Mouse (Mus musculus): ENCODE measurements around the gene U2af2.
A peak's percentile ranks its signal among the peaks of the same experiment; 100 is the strongest.
"Not testable (repeated sequence)": the region's sequence is repeated elsewhere in the genome, so short reads cannot be mapped to it uniquely, and the experiment has no call there.

Gene U2af2

DNA sequence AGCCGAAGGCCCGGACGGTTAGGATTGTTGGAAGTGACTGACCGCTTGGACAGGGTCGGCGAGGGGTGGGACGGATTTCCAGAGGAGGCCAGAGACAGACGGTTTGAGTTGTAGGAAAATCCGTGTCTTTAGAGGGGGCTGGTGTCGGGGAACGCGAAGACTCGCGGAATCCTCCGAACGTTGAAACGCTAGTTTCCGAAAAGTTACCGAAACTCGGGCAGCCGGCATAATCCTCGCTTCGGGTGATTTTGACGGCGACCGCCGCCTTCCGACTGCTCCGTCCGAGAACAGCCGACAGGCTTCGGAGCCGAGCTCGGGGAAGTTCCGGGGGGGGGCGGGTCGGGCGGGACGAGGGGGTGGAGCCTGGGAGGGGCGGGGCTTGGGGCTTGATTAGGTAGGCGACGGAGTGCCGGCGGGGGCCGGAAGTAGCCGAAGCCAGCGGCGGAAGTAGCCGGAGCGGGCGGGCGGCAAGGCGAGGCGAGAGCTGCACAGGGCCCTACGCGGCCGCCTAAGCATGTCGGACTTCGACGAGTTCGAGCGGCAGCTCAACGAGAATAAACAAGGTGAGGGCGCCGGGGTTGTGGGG lies at the start of gene U2af2:
TSS of gene U2af2 (plus strand) at position 370 of the 586 bp plus-strand sequence.
- DNase-seq (ENCODE audit: low spot score in 2 of 2): peak; percentile 82 to 87

DNA sequence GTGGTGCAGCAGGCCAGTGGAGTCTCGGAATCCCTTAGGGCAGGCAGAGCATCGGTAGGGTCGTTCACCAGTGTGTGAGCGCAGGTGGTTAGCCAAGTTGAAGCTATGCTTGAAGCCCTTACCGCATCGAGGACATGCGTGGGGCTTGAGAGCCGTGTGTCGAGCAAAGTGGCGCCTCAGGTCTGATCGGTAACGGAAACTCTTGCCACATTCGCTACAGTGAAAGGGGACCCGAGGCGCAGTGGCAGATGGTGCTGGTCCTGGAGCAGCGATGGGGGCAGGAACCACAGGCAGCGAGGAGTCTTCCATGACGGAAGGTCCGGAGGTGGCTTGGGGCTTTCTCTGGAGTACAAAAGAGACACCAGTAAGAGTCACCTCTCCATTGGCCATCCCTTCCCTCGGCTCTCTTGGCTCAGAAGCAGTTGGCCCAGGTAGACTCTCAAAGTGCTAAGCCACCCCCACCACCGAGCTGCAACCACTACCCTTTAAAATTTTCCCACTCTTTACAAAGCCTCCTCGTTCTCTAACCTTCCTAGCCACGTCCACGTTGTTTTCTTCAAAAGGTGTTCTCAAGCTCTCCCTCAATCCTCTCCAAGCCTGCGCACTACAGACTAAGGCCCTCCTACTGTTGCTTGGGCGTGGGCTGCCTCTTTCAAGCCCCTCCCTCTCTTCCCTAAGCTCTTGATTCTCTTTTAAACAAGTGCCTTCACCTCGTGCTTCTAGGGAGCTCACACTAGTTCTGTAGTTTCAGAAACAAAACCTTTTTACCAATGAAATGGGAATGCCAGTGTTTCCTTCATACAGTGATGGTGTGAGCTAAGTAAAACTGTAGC lies 49.0 kb upstream of the U2af2 start:
- DNase-seq (ENCODE audit: low spot score in 2 of 2): no peak

DNA sequence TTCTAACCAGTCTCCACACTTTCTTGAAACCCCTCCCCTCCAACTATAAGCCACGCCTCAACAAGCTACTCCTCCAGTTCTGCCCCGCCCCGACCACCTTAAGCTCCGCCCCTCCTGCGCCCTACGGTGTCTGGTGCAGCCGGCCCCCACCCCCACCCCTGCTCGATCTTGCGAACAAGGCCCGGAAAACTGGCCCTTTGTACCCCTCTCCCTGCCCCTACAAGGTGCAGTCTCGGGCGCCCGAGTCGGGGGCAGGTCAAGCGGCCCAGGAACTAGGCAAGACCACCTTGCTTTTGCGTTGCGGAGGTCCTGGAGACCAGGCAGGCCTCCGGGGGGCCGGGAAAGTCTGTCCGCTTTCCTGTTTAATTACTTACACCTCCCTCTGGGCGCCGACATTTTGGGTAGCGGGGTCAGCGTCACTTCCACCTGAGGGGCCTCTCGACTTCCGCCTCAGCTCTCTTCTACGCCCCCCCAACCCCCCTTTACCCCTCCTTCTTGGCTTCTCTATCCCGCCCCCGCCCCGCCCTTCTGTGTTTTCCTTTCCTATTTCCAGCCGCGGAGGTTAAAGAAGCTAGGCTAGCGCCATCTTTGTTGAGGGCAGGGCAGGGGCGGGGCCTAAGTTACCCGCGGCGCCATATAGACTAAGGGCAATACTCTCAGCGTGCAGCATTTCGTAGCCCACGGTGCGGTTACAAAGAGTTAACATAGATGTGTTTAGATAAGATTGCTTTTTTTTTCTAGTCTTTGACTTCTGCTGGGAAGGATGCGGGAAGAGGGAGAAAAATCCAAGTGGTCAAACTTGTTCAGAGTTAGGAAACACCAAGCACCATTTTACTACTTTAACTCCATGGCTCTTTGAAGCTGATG lies 47.5 kb upstream of the U2af2 start, which contains the start of the genes Zfp524 and Fiz1:
TSS of gene Zfp524 (plus strand) at position 165 of the 867 bp plus-strand sequence.
TSS of gene Fiz1 (minus strand) at position 447 of the 867 bp plus-strand sequence.
- DNase-seq (ENCODE audit: low spot score in 2 of 2): peak; percentile 91 to 98

DNA sequence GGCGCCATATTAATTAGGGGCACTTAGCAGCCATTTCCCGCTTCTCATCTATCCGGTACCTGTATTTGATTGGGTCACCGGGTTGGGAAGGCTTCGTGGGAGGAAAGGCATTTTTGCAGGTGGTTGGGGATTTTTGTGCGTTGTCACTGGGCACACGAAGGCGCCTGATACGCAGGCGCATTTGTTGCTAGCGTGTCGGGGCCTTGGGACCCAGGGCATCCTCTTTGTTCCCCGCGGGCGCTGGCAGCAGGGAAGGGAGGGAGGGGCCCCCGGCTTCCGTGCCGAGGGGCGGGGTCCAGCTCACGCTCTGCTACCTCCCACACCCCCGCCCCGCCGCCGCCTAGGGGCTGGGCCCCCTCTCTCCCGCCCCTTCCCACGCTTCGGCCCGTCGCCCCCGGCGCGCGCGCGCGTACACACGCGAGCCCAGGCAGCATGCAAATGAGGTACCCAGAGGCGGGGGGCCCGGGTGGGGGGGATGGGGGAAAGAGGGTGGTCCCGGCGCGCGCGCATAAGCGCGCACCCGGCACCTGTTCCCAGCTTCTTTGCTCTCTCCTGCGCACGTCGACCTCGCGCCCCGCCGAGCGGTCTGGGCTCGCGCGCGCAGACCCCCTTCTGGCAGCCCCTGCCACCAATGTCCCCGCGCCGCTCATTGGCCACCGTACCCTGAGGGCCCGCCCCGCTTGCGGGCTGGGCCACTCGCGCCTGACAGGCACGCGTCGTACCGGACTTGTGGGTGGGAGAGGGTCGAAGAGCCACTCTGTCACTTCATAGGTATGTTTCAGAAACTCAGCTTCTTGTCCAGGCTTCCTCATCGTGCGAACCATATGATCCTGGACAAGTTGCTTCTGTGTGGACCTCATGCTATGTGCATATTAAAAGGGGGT lies 46.6 kb upstream of the U2af2 start, which contains the start of gene Gm44973:
TSS of gene Gm44973 (plus strand) at position 379 of the 884 bp plus-strand sequence.
- DNase-seq (ENCODE audit: low spot score in 2 of 2): peak; percentile 92

DNA sequence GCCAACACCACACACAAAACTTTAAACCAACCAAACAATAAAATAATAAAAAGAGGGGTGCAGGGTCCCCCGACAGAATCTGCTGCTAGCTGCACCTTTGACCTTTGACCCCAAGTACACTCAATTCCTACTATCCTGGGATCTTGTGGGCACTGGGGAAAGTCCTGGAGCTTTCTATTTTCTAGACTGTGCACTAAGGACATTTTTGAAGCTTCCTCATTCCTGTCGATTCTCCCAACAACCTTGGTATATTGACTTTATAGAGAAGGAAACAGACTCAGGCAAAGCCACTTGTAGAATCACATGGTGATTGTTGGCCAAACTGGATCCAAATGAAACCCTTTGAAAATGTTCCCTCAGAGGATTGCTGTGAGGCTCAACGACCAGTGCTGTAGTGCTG lies 45.9 kb upstream of the U2af2 start:
- no peak for DNase-seq (ENCODE audit: low spot score in 2 of 2)

DNA sequence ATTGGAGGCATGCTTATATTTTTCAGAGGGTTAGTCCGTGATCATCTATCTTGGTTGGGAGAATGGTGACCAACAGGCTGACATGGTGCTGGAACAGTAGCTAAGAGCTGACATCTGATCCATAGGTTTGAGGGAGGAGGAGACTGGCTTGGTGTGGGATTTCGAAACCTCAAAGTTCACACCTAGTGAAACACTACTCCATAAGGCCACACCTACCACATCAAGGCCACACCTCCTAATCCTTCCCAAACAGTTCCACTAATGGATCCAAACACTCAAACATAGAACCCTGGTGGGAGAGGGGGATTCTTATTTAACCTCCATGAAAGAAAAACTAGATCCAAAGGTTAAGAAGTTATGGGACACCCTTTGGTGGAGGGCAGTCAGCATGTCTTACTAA lies 45.0 kb upstream of the U2af2 start:
- no peak for DNase-seq (ENCODE audit: low spot score in 2 of 2)

DNA sequence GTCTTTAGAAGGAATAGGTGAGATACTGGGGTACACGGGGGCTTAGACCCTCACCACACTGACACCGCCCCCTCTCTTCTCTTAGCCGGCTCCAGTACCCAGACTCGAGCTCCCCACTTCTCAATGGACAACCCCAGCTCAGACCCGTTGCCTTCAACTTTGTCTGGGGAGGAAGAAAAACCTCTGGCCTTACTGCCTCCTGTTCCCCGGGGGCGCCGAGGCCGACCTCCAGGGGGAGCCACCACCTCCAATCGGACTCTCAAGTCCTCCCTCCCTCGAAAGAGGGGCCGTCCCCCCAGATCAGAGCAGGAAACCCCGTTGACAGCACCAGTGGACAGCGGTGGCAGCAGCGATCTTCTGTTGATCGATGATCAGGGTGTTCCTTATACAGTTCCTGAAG lies 44.6 kb upstream of the U2af2 start:
- no peak for DNase-seq (ENCODE audit: low spot score in 2 of 2)

DNA sequence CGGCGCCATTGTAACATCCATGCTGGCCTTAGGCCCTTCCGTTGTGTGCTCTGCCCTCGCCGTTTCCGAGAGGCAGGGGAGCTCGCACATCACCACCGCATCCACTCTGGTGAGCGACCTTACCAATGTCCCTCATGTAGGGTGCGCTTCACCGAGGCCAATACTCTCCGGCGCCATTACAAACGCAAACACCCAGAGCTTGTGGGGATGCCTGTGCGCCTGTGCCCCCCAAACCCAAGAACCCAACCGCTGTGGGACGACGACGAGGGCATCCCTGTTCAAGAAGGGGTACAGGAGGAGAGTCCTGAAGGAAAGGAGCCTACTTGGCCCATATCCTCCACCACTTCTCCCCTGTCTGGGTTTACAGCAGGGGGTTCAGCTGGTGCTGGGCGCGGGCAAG lies 44.0 kb upstream of the U2af2 start:
- DNase-seq (ENCODE audit: low spot score in 2 of 2): no peak

DNA sequence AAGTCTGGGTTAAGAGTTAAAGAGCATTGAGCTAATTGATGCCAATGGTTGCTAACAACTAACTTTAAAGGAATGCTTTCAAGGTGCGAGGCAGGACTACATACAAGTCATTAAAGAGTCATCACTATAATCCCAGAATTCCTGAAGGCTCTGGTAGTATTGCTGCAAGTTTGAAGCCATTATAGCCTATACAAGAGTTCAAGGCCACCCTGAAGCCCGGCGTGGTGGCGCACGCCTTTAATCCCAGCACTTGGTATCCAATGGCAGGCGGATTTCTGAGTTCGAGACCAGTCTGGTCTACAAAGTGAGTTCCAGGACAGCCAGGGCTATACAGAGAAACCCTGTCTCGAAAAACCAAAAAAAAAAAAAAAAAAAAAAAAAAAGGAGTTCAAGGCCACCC lies 42.4 kb upstream of the U2af2 start:
- DNase-seq (ENCODE audit: low spot score in 2 of 2): not testable (repeated sequence)

DNA sequence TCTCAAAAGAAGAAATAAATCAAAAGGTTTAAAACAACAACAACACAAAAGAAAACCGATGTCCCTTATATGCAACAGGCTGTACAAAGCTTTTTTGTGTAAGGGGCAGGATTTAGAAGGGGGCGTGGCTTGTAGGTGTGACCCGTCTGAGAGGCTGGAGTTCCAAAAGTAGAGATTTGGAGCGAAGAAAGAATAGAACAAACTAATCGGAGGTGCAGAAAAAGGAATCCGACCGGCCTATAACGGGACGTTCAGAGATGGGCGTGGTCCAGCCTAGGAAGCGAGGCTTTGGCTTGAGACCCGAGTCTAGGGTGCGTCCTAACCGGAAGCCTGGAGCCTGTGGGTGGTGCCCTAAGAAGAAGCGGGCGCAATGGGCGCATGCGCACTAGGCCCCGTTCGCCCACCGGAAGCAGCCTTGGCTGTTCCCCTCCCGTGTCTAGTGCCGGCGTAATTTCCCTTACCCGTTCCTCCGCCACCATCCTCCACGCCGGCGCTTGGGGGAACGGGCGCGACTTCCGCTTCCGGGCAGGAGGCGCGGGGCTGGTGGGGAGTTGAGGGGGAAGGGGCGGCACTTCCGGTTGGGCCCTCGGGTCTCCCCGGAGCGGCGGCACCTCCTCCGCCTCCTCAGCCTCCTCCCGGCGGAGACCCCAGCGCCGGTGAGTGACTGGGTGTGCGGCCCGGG lies 41.8 kb upstream of the U2af2 start, which contains the start of the genes Zfp865 and Ccdc106:
TSS of gene Zfp865 (plus strand) at position 377 of the 682 bp plus-strand sequence.
TSS of gene Ccdc106 (plus strand) at position 554 of the 682 bp plus-strand sequence.
- DNase-seq (ENCODE audit: low spot score in 2 of 2): peak; percentile 98 to 99

DNA sequence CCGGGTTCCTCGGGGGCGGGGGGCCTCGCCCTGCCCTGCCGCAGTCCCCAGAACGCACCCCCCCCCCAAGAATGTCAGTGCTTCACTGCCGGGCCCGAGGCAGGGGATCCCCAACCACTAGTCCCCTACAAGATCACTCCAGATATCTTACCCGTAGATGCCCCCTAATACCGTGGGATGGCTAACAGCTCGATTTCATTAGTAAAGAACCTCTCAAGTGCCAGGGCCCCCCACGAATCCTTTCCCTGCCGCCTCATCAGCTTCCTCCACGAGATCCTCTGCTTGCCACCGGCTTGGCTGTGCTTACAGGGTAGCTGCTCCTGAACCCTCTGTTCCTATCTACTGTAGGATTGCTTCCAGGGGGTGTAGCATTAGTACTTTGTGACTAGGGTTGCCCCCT lies 41.3 kb upstream of the U2af2 start:
- DNase-seq (ENCODE audit: low spot score in 2 of 2): no peak

DNA sequence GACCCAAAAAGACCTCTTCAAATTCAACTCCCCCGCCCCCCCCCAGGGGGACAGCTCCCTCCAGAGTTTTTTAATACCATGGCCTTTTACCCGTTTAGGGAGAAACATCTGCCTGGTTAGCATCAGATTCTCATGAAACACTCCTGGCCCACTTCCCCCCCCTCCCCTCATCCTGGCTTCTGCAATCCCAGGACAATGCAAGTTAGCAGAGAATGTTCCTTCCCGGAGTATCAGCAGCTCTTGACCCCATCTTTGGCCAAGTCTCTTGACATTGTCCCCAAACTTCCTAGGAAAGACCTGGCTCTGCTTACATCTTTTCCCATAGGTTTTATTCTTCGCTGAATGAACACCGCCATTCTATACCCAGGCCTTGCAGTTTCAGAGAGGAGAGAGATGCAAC lies 40.7 kb upstream of the U2af2 start:
- no peak for DNase-seq (ENCODE audit: low spot score in 2 of 2)

DNA sequence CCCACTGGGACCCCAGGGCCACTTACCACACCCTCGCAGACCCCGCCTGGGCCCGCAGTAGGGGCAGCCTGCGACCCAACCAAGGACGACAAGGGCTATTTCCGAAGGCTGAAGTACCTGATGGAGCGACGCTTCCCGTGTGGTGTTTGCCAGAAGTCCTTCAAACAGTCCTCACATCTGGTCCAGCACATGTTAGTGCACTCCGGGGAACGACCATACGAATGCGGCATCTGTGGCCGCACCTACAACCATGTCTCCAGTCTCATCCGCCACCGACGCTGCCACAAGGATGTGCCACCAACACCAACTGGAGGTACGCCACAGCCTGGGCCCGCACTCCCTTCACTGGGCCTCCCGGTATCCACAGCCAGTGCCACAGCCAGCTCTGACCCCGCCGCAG lies 32.4 kb upstream of the U2af2 start:
- no peak for DNase-seq (ENCODE audit: low spot score in 2 of 2)

DNA sequence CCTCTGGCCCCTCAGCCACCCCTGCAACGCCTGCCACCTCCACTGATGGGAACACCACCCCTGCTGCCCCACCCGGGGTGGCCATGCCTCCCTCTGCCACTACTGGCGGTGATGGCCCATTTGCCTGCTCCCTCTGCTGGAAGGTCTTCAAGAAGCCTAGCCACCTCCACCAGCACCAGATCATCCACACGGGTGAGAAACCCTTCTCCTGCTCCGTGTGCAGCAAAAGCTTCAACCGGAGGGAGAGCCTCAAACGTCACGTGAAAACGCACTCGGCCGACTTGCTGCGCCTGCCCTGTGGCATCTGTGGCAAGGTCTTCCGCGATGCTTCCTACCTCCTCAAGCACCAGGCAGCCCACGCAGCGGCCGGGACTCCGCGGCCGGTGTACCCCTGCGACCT lies 32.0 kb upstream of the U2af2 start:
- no peak for DNase-seq (ENCODE audit: low spot score in 2 of 2)

DNA sequence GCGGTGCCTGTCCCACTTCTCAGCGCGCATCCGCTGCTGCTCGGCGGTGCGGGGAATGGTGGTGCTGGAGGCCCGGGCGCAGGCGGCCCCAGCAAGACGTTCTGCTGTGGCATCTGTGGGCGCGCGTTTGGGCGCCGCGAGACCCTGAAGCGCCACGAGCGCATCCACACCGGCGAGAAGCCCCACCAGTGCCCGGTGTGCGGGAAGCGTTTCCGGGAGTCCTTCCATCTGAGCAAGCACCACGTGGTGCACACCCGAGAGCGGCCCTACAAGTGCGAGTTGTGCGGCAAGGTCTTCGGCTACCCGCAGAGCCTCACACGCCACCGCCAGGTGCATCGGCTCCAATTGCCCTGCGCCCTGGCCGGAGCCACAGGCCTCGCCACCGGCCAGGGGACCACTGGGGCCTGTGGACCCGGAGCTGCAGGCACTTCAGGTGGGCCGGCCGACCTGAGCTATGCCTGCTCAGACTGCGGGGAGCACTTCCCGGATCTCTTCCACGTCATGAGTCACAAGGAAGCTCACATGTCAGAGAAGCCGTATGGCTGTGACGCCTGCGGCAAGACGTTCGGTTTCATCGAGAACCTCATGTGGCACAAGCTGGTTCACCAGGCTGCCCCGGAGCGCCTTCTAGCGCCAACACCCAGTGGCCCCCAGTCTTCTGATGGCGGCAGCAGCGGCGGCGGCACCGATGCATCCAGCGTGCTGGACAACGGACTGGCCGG lies 31.2 kb upstream of the U2af2 start:
- DNase-seq (ENCODE audit: low spot score in 2 of 2): no peak

DNA sequence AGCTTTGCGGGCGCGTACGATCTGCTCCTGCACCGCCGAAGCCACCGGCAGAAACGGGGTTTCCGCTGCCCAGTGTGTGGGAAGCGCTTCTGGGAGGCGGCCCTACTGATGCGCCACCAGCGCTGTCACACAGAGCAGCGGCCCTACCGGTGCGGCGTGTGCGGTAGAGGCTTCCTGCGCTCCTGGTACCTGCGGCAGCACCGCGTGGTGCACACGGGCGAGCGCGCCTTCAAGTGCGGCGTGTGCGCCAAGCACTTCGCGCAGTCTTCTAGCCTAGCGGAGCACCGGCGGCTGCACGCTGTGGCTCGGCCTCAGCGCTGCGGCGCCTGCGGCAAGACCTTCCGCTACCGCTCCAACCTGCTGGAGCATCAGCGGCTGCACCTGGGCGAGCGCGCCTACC lies 30.4 kb upstream of the U2af2 start:
- no peak for DNase-seq (ENCODE audit: low spot score in 2 of 2)

DNA sequence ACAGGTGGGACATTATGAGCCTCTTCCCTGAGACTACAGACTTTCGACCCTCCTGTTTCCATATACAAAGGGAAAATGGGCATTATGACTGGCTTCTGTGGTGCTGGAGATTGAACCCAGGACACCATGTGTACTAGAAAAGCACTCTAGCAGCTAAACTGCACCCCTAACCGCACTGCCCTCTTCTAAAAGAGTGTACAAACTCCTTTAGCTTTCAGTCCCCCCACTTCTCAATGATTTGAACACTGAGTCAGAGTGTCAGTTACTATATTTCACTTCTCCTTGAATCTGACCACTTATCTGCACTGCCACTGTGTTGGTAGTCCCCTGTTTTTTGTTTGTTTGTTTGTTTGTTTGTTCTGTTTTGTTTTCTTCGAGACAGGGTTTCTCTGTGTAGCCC lies 28.1 kb upstream of the U2af2 start, which contains the start of gene 4632433K11Rik:
TSS of gene 4632433K11Rik (plus strand) at position 301 of the 400 bp plus-strand sequence.
- no peak for DNase-seq (ENCODE audit: low spot score in 2 of 2)

DNA sequence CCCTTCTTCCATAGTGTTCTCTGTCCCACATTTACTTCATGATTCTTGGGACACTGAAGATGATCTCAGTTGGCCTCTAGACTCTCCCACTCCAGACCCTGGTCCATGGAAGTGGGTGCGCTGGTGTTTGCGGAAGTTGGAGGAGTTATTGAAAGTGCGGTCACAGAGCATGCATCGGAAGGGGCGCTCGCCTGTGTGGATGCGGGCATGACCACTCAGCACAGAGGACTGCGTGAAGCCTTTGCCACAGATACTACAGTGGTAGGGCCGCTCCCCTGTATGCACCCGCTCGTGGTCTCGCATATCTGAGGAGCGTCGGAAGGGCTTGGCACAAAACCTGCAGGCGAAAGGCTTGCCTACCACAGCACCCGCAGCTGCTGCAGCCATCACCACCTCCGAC lies 26.3 kb upstream of the U2af2 start:
- DNase-seq (ENCODE audit: low spot score in 2 of 2): no peak

DNA sequence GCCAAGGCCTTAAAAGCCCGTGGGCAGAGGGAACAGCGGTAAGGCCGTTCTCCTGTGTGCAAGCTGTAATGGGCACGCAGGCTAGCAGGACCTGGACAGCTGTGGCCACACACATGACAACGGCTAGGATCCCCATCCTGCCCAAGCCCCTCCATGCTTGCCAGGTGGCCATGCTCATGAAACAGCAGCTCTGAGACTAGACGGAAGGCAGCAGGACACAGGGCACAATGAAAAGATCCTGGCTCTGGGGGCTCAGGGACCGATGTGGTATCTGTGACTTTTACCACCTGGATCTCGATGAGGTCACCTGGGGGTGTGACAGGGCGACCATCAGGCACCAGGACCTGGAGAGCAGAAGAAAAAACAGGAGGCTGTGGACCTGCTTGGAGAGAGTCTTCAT lies 25.8 kb upstream of the U2af2 start:
- no peak for DNase-seq (ENCODE audit: low spot score in 2 of 2)

DNA sequence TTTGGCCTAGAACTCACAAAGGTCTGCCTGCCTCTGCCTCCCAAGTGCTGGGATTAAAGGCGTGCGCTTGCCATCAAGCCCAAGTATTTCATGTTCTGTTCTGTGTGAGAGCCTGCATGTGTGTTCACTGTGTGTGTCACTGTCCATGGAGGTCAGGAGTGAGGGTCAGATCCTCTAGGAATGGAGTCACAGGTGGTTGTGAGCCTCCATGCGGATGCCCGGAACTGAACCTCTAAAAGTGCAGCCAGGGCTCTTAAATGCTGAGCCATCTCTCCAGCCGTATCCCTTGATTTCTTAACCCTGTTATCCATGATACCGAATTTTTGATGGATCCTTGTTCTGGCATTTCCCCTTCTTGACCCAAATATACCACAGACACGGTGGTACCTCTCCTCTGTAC lies 24.9 kb upstream of the U2af2 start:
- no peak for DNase-seq (ENCODE audit: low spot score in 2 of 2)
